Mouse (Mus musculus) subcutaneous adipose tissue, adult 2 months (tissue): ENCODE results near the gene Gcnt2. TPM values are rescaled to one million over a fixed set of nuclear protein-coding genes. Genes with fewer than 3 reads are reported as not detected.

Experiments
- polyA plus RNA-seq: library from polyadenylated mRNA; depleted of rRNA; stranded (reverse); fragments of >200 nt; gene quantifications from 2 replicates; pipeline ENCODE4 v1.2.3, GENCODE M21; 2012; ENCODE audit warnings: low replicate concordance; rRNA removed

Gene Gcnt2
- 7.2 and 13.5 TPM in 2 replicates for polyA plus RNA-seq

GRCm38 (mm10) chr13:40859652-40860399 is at the start of gene Gcnt2:
TSS of gene Gcnt2 (plus strand) at chr13:40859754.

GRCm38 (mm10) chr13:41000926-41001639 is 141.5 kb downstream of the Gcnt2 start, which contains the start of gene Pak1ip1:
TSS of gene Pak1ip1 (plus strand) at chr13:41001023.

Other genes starting within 250 kb of the Gcnt2 start
- 0.09 and 0.17 TPM in 2 replicates for gene Tfap2a, start 121.4 kb upstream of the Gcnt2 start, polyA plus RNA-seq
- gene Pak1ip1, start 141.3 kb downstream of the Gcnt2 start, polyA plus RNA-seq = 43.1 and 50.3 TPM in 2 replicates
- gene Tmem14c, start 156.5 kb downstream of the Gcnt2 start, polyA plus RNA-seq = 134 and 145 TPM in 2 replicates
- gene Mak, start 220.0 kb downstream of the Gcnt2 start, polyA plus RNA-seq = 0.12 TPM in 1 of 2 replicates, not detected in the other